ENCODE assay signal across 23 mouse cellular contexts in the genomic region with DNA sequence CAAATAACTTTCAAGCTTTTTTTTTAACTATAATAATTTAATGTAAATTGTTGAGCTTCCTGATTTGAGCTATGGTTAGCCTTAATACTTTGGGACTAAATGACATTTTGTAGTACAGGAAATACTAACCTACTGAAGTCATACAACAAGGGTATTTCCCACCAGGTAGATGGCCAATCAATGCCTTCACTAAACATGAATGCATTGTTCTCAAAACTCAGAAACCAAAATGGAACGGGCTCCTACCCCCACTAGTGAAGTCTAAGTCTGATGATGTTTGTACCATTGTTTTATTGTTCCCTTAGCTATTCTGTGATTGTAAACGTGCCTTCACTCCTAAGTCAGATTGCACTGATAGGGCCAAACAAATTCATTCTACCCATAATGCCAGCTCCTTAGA. TPM values are rescaled to one million over a fixed set of nuclear protein-coding genes. Genes with fewer than 3 reads are reported as not detected.
DNase-seq lines count a peak whose midpoint lies in the region; ATAC-seq and TF ChIP-seq lines count a peak whose summit lies in the region.
"Had no signal": no experiment of that assay in that cellular context is flagged by ENCODE, and none has a peak within 500 bp of the region (broad histone marks: within the 10 kb centered on the region; RNA-seq: fewer than 3 reads in every experiment).

No protein-coding gene starts in this region.

- no peak overlapping the region for H3K9ac ChIP-seq in heart, embryonic 12.5 days
- H3K9ac ChIP-seq: heart, embryonic 15.5 days; hindbrain, embryonic 14.5 days had no signal

- H3K4me2 ChIP-seq in heart, embryonic 12.5 days = no peak overlapping the region
- H3K4me2 ChIP-seq: heart, embryonic 15.5 days; hindbrain, embryonic 14.5 days had no signal

- no peaks in the 10 kb centered on the region for H3K9me3 ChIP-seq in heart, embryonic 12.5 days (replicated peaks)
- no peaks in the 10 kb centered on the region for H3K9me3 ChIP-seq in hindbrain, embryonic 10.5 days
- H3K9me3 ChIP-seq: embryonic facial prominence, embryonic 10.5 days; forebrain, embryonic 10.5 days; G1E; heart, embryonic 10.5 days; heart, embryonic 15.5 days had no signal

- H3K36me3 ChIP-seq in heart, embryonic 12.5 days = peaks cover 7% of the 10 kb centered on the region; the same call in 1 of the 2 replicates
- 0 out of 2 replicates have a peak, but pooled peaks cover 3% of the 10 kb centered on the region for H3K36me3 ChIP-seq in hindbrain, embryonic 10.5 days
- H3K36me3 ChIP-seq: embryonic facial prominence, embryonic 10.5 days; forebrain, embryonic 10.5 days; G1E; heart, embryonic 15.5 days had no signal

- H3K4me3 ChIP-seq in heart, embryonic 12.5 days = no peak overlapping the region
- no peak overlapping the region for H3K4me3 ChIP-seq in embryonic fibroblast, embryonic 13.5 days (ENCODE audit: insufficient read depth, low read length)
- H3K4me3 ChIP-seq in hindbrain, embryonic 10.5 days = no peak overlapping the region
- H3K4me3 ChIP-seq: embryonic facial prominence, embryonic 10.5 days; erythroblast, embryonic 14.5 days; forebrain, embryonic 10.5 days; heart, embryonic 10.5 days; heart, embryonic 15.5 days had no signal

- DNase-seq in heart, adult 11 months = peak; percentile 8
- DNase-seq in naive thymus-derived CD4-positive, alpha-beta T cell, adult 2 months (ENCODE audit: low read depth) = peak; percentile 58
- DNase-seq in spleen, postnatal 10 days (ENCODE audit: low spot score in 2 of 2) = no peak
- no peak for DNase-seq in layer of hippocampus, adult 9-11 months
- DNase-seq in hindbrain, embryonic 10.5 days (ENCODE audit: low spot score) = no peak
- DNase-seq: adrenal gland, postnatal 25 days; B cell, adult 2 months; cerebellum, adult 2 months; cerebellum, postnatal 10 days; gastrocnemius, postnatal 36 days; heart, adult 18-20 months; heart, postnatal 14 days; kidney, adult 11 months had no signal

- TF ChIP-seq POLR2A in embryonic fibroblast, embryonic 13.5 days (IDR thresholded peaks at IDR 0.05; ENCODE audit: low read depth, low read length) = no peak

- no peak overlapping the region for H3K27ac ChIP-seq in heart, embryonic 12.5 days (ENCODE audit: poor library complexity, severe bottlenecking)
- H3K27ac ChIP-seq in embryonic fibroblast, embryonic 13.5 days (ENCODE audit: insufficient read depth, low read length) = peak overlapping the region; percentile 47
- no peak overlapping the region for H3K27ac ChIP-seq in hindbrain, embryonic 10.5 days
- H3K27ac ChIP-seq: embryonic facial prominence, embryonic 10.5 days; forebrain, embryonic 10.5 days; heart, embryonic 10.5 days; heart, embryonic 15.5 days; hindbrain, embryonic 14.5 days had no signal

- 78% methylated on average over 2 of the region's 2 CpGs for WGBS in heart, embryonic 12.5 days
- 82% methylated on average over 2 of the region's 2 CpGs for WGBS in hindbrain, embryonic 10.5 days

- ATAC-seq in heart, embryonic 12.5 days (ENCODE audit: insufficient number of reproducible peaks, low FRiP score) = no peak
- ATAC-seq: forebrain, embryonic 14.5 days had no signal

- no peaks in the 10 kb centered on the region for H3K27me3 ChIP-seq in heart, embryonic 12.5 days (replicated peaks)
- no peaks in the 10 kb centered on the region for H3K27me3 ChIP-seq in hindbrain, embryonic 10.5 days (ENCODE audit: insufficient read depth, poor library complexity, severe bottlenecking)
- H3K27me3 ChIP-seq: heart, embryonic 15.5 days had no signal

- TF ChIP-seq CTCF in embryonic fibroblast, embryonic 13.5 days (IDR thresholded peaks at IDR 0.05; ENCODE audit: borderline replicate concordance, insufficient read depth, low read length) = no peak

- no peaks in the 10 kb centered on the region for H3K4me1 ChIP-seq in heart, embryonic 12.5 days (replicated peaks)
- H3K4me1 ChIP-seq in embryonic fibroblast, embryonic 13.5 days (ENCODE audit: control insufficient read depth, insufficient read depth, low read length) = 0 out of 2 replicates have a peak, but pooled peaks cover 4% of the 10 kb centered on the region
- peaks cover 4% of the 10 kb centered on the region; the same call in 1 of the 2 replicates for H3K4me1 ChIP-seq in hindbrain, embryonic 10.5 days (replicated peaks)
- H3K4me1 ChIP-seq: embryonic facial prominence, embryonic 10.5 days; heart, embryonic 10.5 days; heart, embryonic 15.5 days had no signal

RNA-seq across cellular contexts. Expression of a gene that starts 23.2 kb away (rescaled TPM):
- polyA plus RNA-seq in heart, embryonic 12.5 days (2016; fragmentation: Nextera tagmentation; extraction: Ambion mirVana) = 17.5 and 20.3 TPM in 2 replicates
- 38.6 and 52.9 TPM in 2 replicates for polyA plus RNA-seq in embryonic fibroblast, embryonic 13.5 days (2011; ENCODE audit: insufficient read length, low read depth, missing spikeins)
- polyA plus RNA-seq in hindbrain, embryonic 10.5 days (2016; fragmentation: Nextera tagmentation; extraction: Ambion mirVana) = 7.5 and 9.0 TPM in 2 replicates

Comparison
In these comparisons a context has a peak if more than half of its experiments do, and no peak if none do; other contexts are left out.
1. DNase-seq: peak in heart, adult 11 months (single experiment) and naive thymus-derived CD4-positive, alpha-beta T cell, adult 2 months (single experiment); none in spleen, postnatal 10 days (0 of 2), layer of hippocampus, adult 9-11 months (single experiment) and hindbrain, embryonic 10.5 days (single experiment).